Mouse (Mus musculus) cerebellum, adult 2 months (tissue): ENCODE measurements around the gene Borcs5. TPM values are rescaled to one million over a fixed set of nuclear protein-coding genes. Genes with fewer than 3 reads are reported as not detected.
"Not testable (repeated sequence)": the region's sequence is repeated elsewhere in the genome, so short reads cannot be mapped to it uniquely, and the experiment has no call there.

Source experiments
- DNase-seq, 2 experiments: peaks; one replicate each; pipeline ENCODE4 v3.0.0; 2021
- H3K27ac ChIP-seq: fragments of 200-500 bp; 2 replicates; pipeline ENCODE4 v1.5.1; 2012; ENCODE audit warnings: low read length, control low read depth, inconsistent platforms; ENCODE audit not compliant: insufficient read depth
- H3K27me3 ChIP-seq: fragments of 200-500 bp; 2 replicates; pipeline ENCODE4 v1.6.1; 2012; ENCODE audit warnings: inconsistent platforms, mild to moderate bottlenecking, low read length, moderate library complexity; ENCODE audit not compliant: control insufficient read depth, insufficient read depth
- H3K4me1 ChIP-seq: fragments of 200-500 bp; 2 replicates; pipeline ENCODE4 v1.6.1; 2011; ENCODE audit warnings: low read length; ENCODE audit not compliant: control insufficient read depth, insufficient read depth
- H3K4me3 ChIP-seq: fragments of 200-500 bp; replicated peaks from 2 replicates; pipeline ENCODE3; 2011; ENCODE audit warnings: mild to moderate bottlenecking, low read depth, low read length, control low read depth; ENCODE audit not compliant: insufficient read depth
- CTCF ChIP-seq: fragments of 200-500 bp; IDR thresholded peaks from 2 replicates; pipeline ENCODE4 v1.5.1; 2011; ENCODE audit warnings: low read depth, mild to moderate bottlenecking, control low read depth, low read length, moderate library complexity, borderline replicate concordance; ENCODE audit not compliant: insufficient read depth
- POLR2A ChIP-seq: fragments of 200-500 bp; IDR thresholded peaks from 2 replicates; pipeline ENCODE4 v1.6.1; 2011; ENCODE audit warnings: low read length, control low read depth, borderline replicate concordance; ENCODE audit not compliant: insufficient read depth
- WGBS: fragments of 180-500 bp; shearing (Covaris S2); methylation state at CpG from one replicate; pipeline ENCODE4 v1.1.7; 2018; 5-methylcytosine and 5-hydroxymethylcytosine counted together
- polyA plus RNA-seq: library from polyadenylated mRNA; depleted of rRNA; stranded (reverse); fragments of >200 nt; gene quantifications from 2 replicates; pipeline ENCODE4 v1.2.3, GENCODE M21; 2012

Gene Borcs5
- polyA plus RNA-seq, 1 experiment, result 39.9 TPM

- 85% methylated on average over 6 of the region's 6 CpGs for WGBS
- H3K4me3 ChIP-seq, result no peak overlapping the region
- H3K4me1 ChIP-seq, result no peaks in the 10 kb centered on the region
- H3K27me3 ChIP-seq, result no peaks in the 10 kb centered on the region
- TF ChIP-seq POLR2A, result no peak
- no peak for DNase-seq
- H3K27ac ChIP-seq, result no peak overlapping the region
Observed at GRCm38 (mm10) chr6:134669179-134669865, 30.0 kb downstream of the Borcs5 start.

GRCm38 (mm10) chr6:134670881-134671411, 31.6 kb downstream of the Borcs5 start:
- no peak for TF ChIP-seq CTCF
- no peak for TF ChIP-seq POLR2A
- Histone ChIP-seq H3K4me3 (no peak overlapping the region), H3K27me3 (no peaks in the 10 kb centered on the region), H3K27ac (no peak overlapping the region), H3K4me1 (no peaks in the 10 kb centered on the region)
- WGBS, result 63% methylated on average over 4 of the region's 4 CpGs
- no peak for DNase-seq

DNA sequence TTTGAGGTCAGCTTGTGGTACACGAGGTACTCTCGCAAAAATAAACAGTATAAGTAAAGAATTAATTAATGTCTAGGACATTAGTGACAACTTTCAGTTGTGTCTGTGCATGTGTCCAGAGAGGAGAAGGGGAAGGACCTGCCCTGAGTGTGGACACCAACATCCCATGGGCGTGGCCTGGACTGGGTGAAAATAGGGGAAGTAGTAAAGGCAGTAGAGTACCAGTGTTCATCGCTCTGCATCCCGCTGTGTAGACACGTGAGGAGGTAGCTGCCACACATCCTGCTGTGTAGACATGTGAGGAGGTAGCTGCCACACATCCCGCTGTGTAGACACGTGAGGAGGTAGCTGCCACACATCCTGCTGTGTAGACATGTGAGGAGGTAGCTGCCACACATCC, 34.4 kb downstream of the Borcs5 start:
- H3K27me3 ChIP-seq, H3K27ac ChIP-seq, H3K4me1 ChIP-seq, DNase-seq, H3K4me3 ChIP-seq: not testable (repeated sequence)
- 83% methylated on average over 8 of the region's 8 CpGs for WGBS

DNA sequence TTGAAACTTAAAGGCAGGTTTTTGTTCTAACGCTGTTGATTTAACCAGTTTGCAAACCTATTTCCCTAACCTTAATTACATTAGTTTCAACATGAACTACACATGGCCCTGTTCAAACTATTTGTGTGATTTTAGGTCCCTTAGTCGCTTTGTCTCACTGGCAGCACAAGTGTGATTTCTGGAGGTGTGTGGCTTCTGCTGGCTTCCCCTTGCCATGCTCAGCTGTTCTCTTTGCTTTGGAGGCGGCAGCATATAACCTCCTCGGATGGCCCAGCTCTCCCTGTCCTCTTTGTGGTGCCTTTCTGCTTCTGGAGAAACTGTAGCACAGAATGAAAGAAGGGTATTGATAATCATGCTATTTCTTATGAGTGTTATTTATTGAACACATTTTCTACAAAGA, 38.2 kb downstream of the Borcs5 start:
- TF ChIP-seq CTCF (no peak), POLR2A (no peak)
- Histone ChIP-seq H3K4me1 (no peaks in the 10 kb centered on the region), H3K27ac (no peak overlapping the region), H3K27me3 (no peaks in the 10 kb centered on the region), H3K4me3 (no peak overlapping the region)
- no peak for DNase-seq
- WGBS, result 84% methylated on average over 4 of the region's 4 CpGs

DNA sequence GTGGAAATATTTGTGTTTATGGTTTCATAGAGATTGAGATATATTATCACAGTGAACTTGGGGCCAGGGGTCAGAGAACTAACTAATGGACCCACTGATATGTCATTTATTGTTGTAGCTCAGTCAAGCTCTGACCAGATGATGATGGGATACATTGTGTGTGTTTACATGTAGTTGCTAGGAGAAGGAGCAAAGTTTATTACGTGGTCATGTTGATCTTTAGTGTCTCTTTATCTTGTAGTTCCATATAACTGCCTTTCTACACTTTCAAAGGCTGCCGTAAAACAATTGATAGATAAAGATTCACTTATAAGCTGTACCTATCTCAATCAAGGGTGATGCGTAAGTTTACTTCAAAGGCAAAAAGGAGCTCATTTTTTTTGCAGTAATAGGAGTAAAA, 38.7 kb downstream of the Borcs5 start:
- Histone ChIP-seq H3K27me3 (no peaks in the 10 kb centered on the region), H3K4me3 (no peak overlapping the region), H3K4me1 (no peaks in the 10 kb centered on the region), H3K27ac (no peak overlapping the region)
- no peak for TF ChIP-seq CTCF
- TF ChIP-seq POLR2A, result no peak
- 86% methylated on average over 3 of the region's 3 CpGs for WGBS
- DNase-seq, result no peak

GRCm38 (mm10) chr6:134679330-134679729, 40.0 kb downstream of the Borcs5 start:
- H3K4me3 ChIP-seq, DNase-seq, H3K27me3 ChIP-seq, H3K27ac ChIP-seq, H3K4me1 ChIP-seq: not testable (repeated sequence)
- WGBS, result 93% methylated on average over 4 of the region's 4 CpGs

DNA sequence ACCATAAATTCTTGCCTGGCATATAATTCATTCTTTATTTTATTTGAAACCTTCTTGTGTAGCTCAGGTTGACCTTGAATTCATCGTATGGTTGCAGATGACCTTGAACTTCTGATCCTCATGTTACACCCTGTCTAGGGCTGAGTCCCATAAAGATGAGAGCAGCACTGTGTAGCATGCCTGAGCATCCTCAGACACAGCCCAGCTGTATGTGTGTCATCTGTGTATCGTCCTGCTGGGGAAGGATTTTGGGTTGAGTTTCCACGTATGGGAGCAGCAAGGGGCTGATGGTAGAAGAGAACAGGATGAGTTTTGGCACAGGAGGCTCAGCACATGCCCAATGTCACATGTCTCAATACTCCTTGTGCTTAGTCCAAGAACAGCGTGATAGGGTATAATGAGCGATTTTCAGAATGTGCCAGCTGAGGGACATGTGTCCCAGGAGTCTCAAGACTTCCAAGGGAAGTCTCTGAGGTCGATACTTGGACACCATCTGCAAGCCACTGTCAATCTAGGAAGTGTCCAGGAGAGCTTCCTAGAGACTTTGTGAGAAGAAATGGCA, 45.1 kb downstream of the Borcs5 start:
- peak in 1 of 2 experiments; percentile 28 for DNase-seq
- no peak overlapping the region for H3K27ac ChIP-seq
- no peak for TF ChIP-seq CTCF
- no peak for TF ChIP-seq POLR2A
- no peaks in the 10 kb centered on the region for H3K27me3 ChIP-seq
- H3K4me3 ChIP-seq, result no peak overlapping the region
- 24% methylated on average over 6 of the region's 6 CpGs for WGBS
- peaks cover 11% of the 10 kb centered on the region for H3K4me1 ChIP-seq

DNA sequence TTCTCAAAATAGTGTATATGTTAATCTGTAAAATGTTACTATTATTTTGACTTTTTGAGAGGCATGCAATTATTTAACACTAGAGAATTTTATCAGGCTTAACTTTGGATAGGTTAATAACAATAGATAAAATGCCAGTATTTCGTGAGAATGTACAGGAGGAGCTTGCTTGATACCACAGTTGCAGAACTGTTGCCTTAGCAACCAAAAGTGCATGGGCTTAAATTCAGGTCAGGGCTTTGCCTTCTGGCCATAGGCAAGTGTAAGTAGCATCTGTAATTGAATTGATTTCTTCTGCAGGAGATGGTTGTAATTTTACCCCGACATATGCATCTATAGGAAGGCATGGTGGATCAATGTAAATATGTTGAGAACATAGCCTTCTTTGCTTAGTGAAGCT, 45.7 kb downstream of the Borcs5 start:
- H3K4me3 ChIP-seq, result no peak overlapping the region
- no peaks in the 10 kb centered on the region for H3K27me3 ChIP-seq
- H3K27ac ChIP-seq, result no peak overlapping the region
- TF ChIP-seq POLR2A, result no peak
- TF ChIP-seq CTCF, result no peak
- H3K4me1 ChIP-seq, result peaks cover 11% of the 10 kb centered on the region
- peak in 1 of 2 experiments; percentile 20 for DNase-seq
- 57% methylated on average over 2 of the region's 2 CpGs for WGBS

- H3K27ac ChIP-seq, result no peak overlapping the region
- WGBS, result 88% methylated on average over 6 of the region's 6 CpGs
- peaks cover 11% of the 10 kb centered on the region for H3K4me1 ChIP-seq
- H3K27me3 ChIP-seq, result no peaks in the 10 kb centered on the region
- no peak for DNase-seq
- TF ChIP-seq POLR2A (no peak), CTCF (no peak)
- no peak overlapping the region for H3K4me3 ChIP-seq
Observed at GRCm38 (mm10) chr6:134685515-134685914, 46.2 kb downstream of the Borcs5 start.
